Comparison of ENCODE assay signal across 9 mouse cellular contexts in the genomic region with DNA sequence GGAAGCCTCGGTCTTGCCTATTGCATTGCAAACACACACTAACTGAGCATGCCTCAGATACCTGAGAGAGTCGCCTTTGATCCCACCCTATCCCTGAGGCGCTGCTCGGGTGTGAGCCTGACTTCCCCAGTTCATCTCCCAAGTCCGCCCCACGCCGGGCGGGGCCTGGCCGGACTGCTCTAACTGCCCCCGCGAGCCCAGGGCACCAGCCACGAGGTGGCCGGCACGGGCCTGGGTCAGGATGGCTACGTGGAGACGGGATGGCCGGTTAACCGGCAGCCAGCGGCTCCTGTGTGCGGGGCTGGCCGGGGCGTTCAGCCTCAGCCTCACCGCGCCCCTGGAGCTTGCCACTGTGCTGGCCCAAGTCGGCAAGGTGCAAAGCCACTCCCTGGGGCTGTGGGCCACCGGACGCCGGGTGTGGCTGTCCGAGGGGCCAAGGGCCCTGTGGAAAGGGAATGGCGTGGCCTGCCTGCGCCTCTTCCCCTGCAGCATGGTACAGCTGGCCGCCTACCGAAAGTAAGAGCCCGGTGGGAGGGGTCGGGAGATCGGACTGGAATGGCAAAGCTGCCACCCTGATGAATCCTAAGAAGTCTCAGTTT. TPM values are rescaled to one million over a fixed set of nuclear protein-coding genes. Genes with fewer than 3 reads are reported as not detected.
DNase-seq lines count a peak whose midpoint lies in the region; ATAC-seq and TF ChIP-seq lines count a peak whose summit lies in the region.
"Had no signal": no experiment of that assay in that cellular context is flagged by ENCODE, and none has a peak within 500 bp of the region (broad histone marks: within the 10 kb centered on the region; RNA-seq: fewer than 3 reads in every experiment).

Gene Slc25a43, plus strand, starts transcription at position 157 of the 599 bp plus-strand sequence.

- 0 out of 4 replicates have a peak, but pooled peaks cover 0 to 2% of the 10 kb centered on the region in 2 experiments for H3K4me1 ChIP-seq in ES-E14 (ENCODE audit: control insufficient read depth in 2 of 2, insufficient read depth in 2 of 2, low read length in 2 of 2, poor library complexity in 1 of 2)
- H3K4me1 ChIP-seq in embryonic fibroblast, embryonic 13.5 days (ENCODE audit: control insufficient read depth, insufficient read depth, low read length): peaks cover 3% of the 10 kb centered on the region; the same call in 1 of the 2 replicates
- 0 out of 2 replicates have a peak, but pooled peaks cover 3% of the 10 kb centered on the region for H3K4me1 ChIP-seq in hindbrain, embryonic 12.5 days
- H3K4me1 ChIP-seq in limb, embryonic 15.5 days: no peaks in the 10 kb centered on the region
- peaks cover 5% of the 10 kb centered on the region; the same call in 1 of the 2 replicates for H3K4me1 ChIP-seq in midbrain, embryonic 15.5 days

- 23% methylated on average over 36 of the region's 36 CpGs for WGBS in hindbrain, embryonic 12.5 days
- WGBS in limb, embryonic 15.5 days: 25% methylated on average over 33 of the region's 36 CpGs
- 34% methylated on average over 36 of the region's 36 CpGs for WGBS in midbrain, embryonic 15.5 days

- H3K9me3 ChIP-seq in ES-E14 (ENCODE audit: control insufficient read depth, insufficient read depth, low read depth, low read length): no peaks in the 10 kb centered on the region
- no peaks in the 10 kb centered on the region for H3K9me3 ChIP-seq in hindbrain, embryonic 12.5 days (replicated peaks)
- H3K9me3 ChIP-seq in limb, embryonic 15.5 days: no peaks in the 10 kb centered on the region
- no peaks in the 10 kb centered on the region for H3K9me3 ChIP-seq in midbrain, embryonic 15.5 days

- peak within 1 kb of the TSS; percentile 82 for H3K9ac ChIP-seq in ES-E14 (ENCODE audit: insufficient read depth, low read depth, low read length, poor library complexity, severe bottlenecking)
- H3K9ac ChIP-seq in hindbrain, embryonic 12.5 days: peak within 1 kb of the TSS; percentile 58
- peak within 1 kb of the TSS; percentile 23; the same call in 1 of the 2 replicates for H3K9ac ChIP-seq in limb, embryonic 15.5 days
- peak within 1 kb of the TSS; percentile 53 for H3K9ac ChIP-seq in midbrain, embryonic 15.5 days

- H3K27ac ChIP-seq in ES-E14 (ENCODE audit: insufficient read depth, low read depth, low read length, poor library complexity, severe bottlenecking): peak within 1 kb of the TSS; percentile 78
- H3K27ac ChIP-seq in embryonic fibroblast, embryonic 13.5 days (ENCODE audit: insufficient read depth, low read length): no peak within 1 kb of the TSS
- H3K27ac ChIP-seq in hindbrain, embryonic 12.5 days: no peak within 1 kb of the TSS
- H3K27ac ChIP-seq in limb, embryonic 15.5 days: no peak within 1 kb of the TSS
- H3K27ac ChIP-seq in midbrain, embryonic 15.5 days: no peak within 1 kb of the TSS

- 0 out of 2 replicates have a peak, but pooled peaks have one; percentile 31 for TF ChIP-seq POLR2A in embryonic fibroblast, embryonic 13.5 days (IDR thresholded peaks at IDR 0.05; ENCODE audit: low read depth, low read length)

- no peaks in the 10 kb centered on the region for H3K27me3 ChIP-seq in hindbrain, embryonic 12.5 days
- H3K27me3 ChIP-seq in limb, embryonic 15.5 days: no peaks in the 10 kb centered on the region
- H3K27me3 ChIP-seq in midbrain, embryonic 15.5 days (replicated peaks): no peaks in the 10 kb centered on the region

- no peak for TF ChIP-seq CTCF in embryonic fibroblast, embryonic 13.5 days (IDR thresholded peaks at IDR 0.05; ENCODE audit: borderline replicate concordance, insufficient read depth, low read length)

- peak; percentile 48 for ATAC-seq in hindbrain, embryonic 12.5 days (ENCODE audit: low FRiP score)
- no peak for ATAC-seq in limb, embryonic 15.5 days (ENCODE audit: insufficient number of reproducible peaks, low FRiP score, low TSS enrichment, low read depth)
- ATAC-seq in midbrain, embryonic 15.5 days (replicated peaks): peak; percentile 74; the same call in 1 of the 2 replicates
- no peak for ATAC-seq in megakaryocyte-erythroid progenitor cell, adult 5-6 weeks (replicated peaks; ENCODE audit: low FRiP score, low TSS enrichment, poor library complexity, severe bottlenecking)

- DNase-seq in 3134 (ENCODE audit: extremely low read depth, insufficient read length, low spot score) (peak; percentile 81), ES-E14 (ENCODE audit: low read depth, low spot score) (no peak)
- DNase-seq in urinary bladder, postnatal 25 days (ENCODE audit: low spot score): peak; percentile 26

- peak within 1 kb of the TSS; percentile 71 for H3K4me2 ChIP-seq in hindbrain, embryonic 12.5 days (replicated peaks)
- peak within 1 kb of the TSS; percentile 83 for H3K4me2 ChIP-seq in limb, embryonic 15.5 days
- H3K4me2 ChIP-seq in midbrain, embryonic 15.5 days: peak within 1 kb of the TSS; percentile 78

- in situ Hi-C loops in ES-E14 (cut with MboI; ENCODE audit: low sequenced_read_pairs in 2 of 2, unreplicated experiment in 2 of 2): no loop called here

- H3K4me3 ChIP-seq in ES-E14 (ENCODE audit: insufficient read depth in 1 of 2, low read depth in 1 of 2, low read length in 2 of 2, poor library complexity in 1 of 2, severe bottlenecking in 1 of 2): peak within 1 kb of the TSS; percentile 67 to 88
- peak within 1 kb of the TSS; percentile 42 for H3K4me3 ChIP-seq in embryonic fibroblast, embryonic 13.5 days (ENCODE audit: insufficient read depth, low read length)
- peak within 1 kb of the TSS; percentile 36 for H3K4me3 ChIP-seq in hindbrain, embryonic 12.5 days
- H3K4me3 ChIP-seq in limb, embryonic 15.5 days: peak within 1 kb of the TSS; percentile 42
- H3K4me3 ChIP-seq in midbrain, embryonic 15.5 days: peak within 1 kb of the TSS; percentile 36

- no peaks in the 10 kb centered on the region for H3K36me3 ChIP-seq in ES-E14 (ENCODE audit: control insufficient read depth, insufficient read depth, low read length, poor library complexity, severe bottlenecking)
- H3K36me3 ChIP-seq in hindbrain, embryonic 12.5 days: no peaks in the 10 kb centered on the region
- H3K36me3 ChIP-seq in limb, embryonic 15.5 days: no peaks in the 10 kb centered on the region
- no peaks in the 10 kb centered on the region for H3K36me3 ChIP-seq in midbrain, embryonic 15.5 days (replicated peaks)

TF ChIP-seq in ES-E14, 5 proteins besides CTCF, POLR2A, EP300 and RAD21:
- TF ChIP-seq HCFC1 (IDR thresholded peaks at IDR 0.05; ENCODE audit: borderline replicate concordance, insufficient read depth, low read length) (no peak), CHD2 (IDR thresholded peaks at IDR 0.05; ENCODE audit: low read depth, low read length) (no peak), ZC3H11A (IDR thresholded peaks at IDR 0.05; ENCODE audit: borderline replicate concordance, low read depth, low read length) (no peak)

RNA-seq across cellular contexts. Expression of gene Slc25a43, which starts in this region (rescaled TPM):
- 2.1 and 3.1 TPM in 2 replicates for total RNA-seq in ES-E14 (2012; rRNA removed)
- 2.6 and 6.8 TPM in 2 replicates for polyA plus RNA-seq in embryonic fibroblast, embryonic 13.5 days (2011; ENCODE audit: insufficient read length, low read depth, missing spikeins)
- 0.42 and 1.2 TPM in 2 replicates for polyA plus RNA-seq in hindbrain, embryonic 12.5 days (2016; fragmentation: Nextera tagmentation; extraction: Ambion mirVana)
- polyA plus RNA-seq in limb, embryonic 15.5 days (2015; fragmentation: Nextera tagmentation; extraction: Ambion mirVana): 3.8 and 4.9 TPM in 2 replicates
- 0.70 and 0.99 TPM in 2 replicates for polyA plus RNA-seq in midbrain, embryonic 15.5 days (2015; fragmentation: Nextera tagmentation; extraction: Ambion mirVana)
- total RNA-seq in megakaryocyte-erythroid progenitor cell, adult 5-6 weeks (2014; fragmentation: Nextera tagmentation): not detected in 2 replicates
- not detected in 2 replicates for total RNA-seq in megakaryocyte-erythroid progenitor cell, adult 5-6 weeks (2017)
- total RNA-seq: common myeloid progenitor, adult 5-6 weeks had no signal

Comparison
In these comparisons a context has a peak if more than half of its experiments do, and no peak if none do; other contexts are left out.
1. Peak in ATAC-seq, H3K4me3 ChIP-seq, H3K9ac ChIP-seq and H3K4me2 ChIP-seq in midbrain, embryonic 15.5 days; RNA of the gene not detected or under 1 TPM.
2. H3K9ac ChIP-seq: peak in every context shown above with its lines; median percentile 82 in ES-E14; 58 in hindbrain, embryonic 12.5 days; 53 in midbrain, embryonic 15.5 days; 23 in limb, embryonic 15.5 days.